Mouse (Mus musculus): Measurements from ENCODE around the gene Cyb5r3. TPM values are rescaled to one million over a fixed set of nuclear protein-coding genes. Genes with fewer than 3 reads are reported as not detected.

The Cyb5r3 gene
- total RNA-seq, 2 experiments from 2014 or later, result 80.9 to 89.8 TPM

- no peak for DNase-seq (ENCODE audit: low spot score in 2 of 2)
Measured at GRCm38 (mm10) chr15:83169772-83170722, 2.3 kb downstream of the Cyb5r3 start.

GRCm38 (mm10) chr15:83168875-83169771, 3.3 kb downstream of the Cyb5r3 start:
- DNase-seq (ENCODE audit: low spot score in 2 of 2), result no peak

GRCm38 (mm10) chr15:83168311-83168710, 4.1 kb downstream of the Cyb5r3 start:
- DNase-seq (ENCODE audit: low spot score in 2 of 2), result no peak

GRCm38 (mm10) chr15:83167550-83168065, 4.8 kb downstream of the Cyb5r3 start:
- DNase-seq (ENCODE audit: low spot score in 2 of 2), result no peak

GRCm38 (mm10) chr15:83167126-83167525, 5.3 kb downstream of the Cyb5r3 start:
- no peak for DNase-seq (ENCODE audit: low spot score in 2 of 2)

- DNase-seq (ENCODE audit: low spot score in 2 of 2), result peak in 1 of 2 experiments; percentile 54
Measured at GRCm38 (mm10) chr15:83166642-83167041, 5.8 kb downstream of the Cyb5r3 start.

GRCm38 (mm10) chr15:83165526-83166315, 6.7 kb downstream of the Cyb5r3 start:
- no peak for DNase-seq (ENCODE audit: low spot score in 2 of 2)

- DNase-seq (ENCODE audit: low spot score in 2 of 2), result no peak
Measured at GRCm38 (mm10) chr15:83164971-83165471, 7.4 kb downstream of the Cyb5r3 start.

GRCm38 (mm10) chr15:83162818-83163485, 9.4 kb downstream of the Cyb5r3 start:
- no peak for DNase-seq (ENCODE audit: low spot score in 2 of 2)

- DNase-seq (ENCODE audit: low spot score in 2 of 2), result no peak
Measured at GRCm38 (mm10) chr15:83162001-83162400, 10.4 kb downstream of the Cyb5r3 start.

- DNase-seq (ENCODE audit: low spot score in 2 of 2), result no peak
Measured at GRCm38 (mm10) chr15:83161062-83161748, 11.2 kb downstream of the Cyb5r3 start.

- no peak for DNase-seq (ENCODE audit: low spot score in 2 of 2)
Measured at GRCm38 (mm10) chr15:83160561-83160960, 11.8 kb downstream of the Cyb5r3 start.

- DNase-seq (ENCODE audit: low spot score in 2 of 2), result no peak
Measured at GRCm38 (mm10) chr15:83159823-83160222, 12.6 kb downstream of the Cyb5r3 start.

GRCm38 (mm10) chr15:83158587-83159160, 13.7 kb downstream of the Cyb5r3 start:
- no peak for DNase-seq (ENCODE audit: low spot score in 2 of 2)

- DNase-seq (ENCODE audit: low spot score in 2 of 2), result no peak
Measured at GRCm38 (mm10) chr15:83157667-83158064, 14.7 kb downstream of the Cyb5r3 start.

GRCm38 (mm10) chr15:83156929-83157666, 15.3 kb downstream of the Cyb5r3 start:
- peak in 1 of 2 experiments; percentile 42 for DNase-seq (ENCODE audit: low spot score in 2 of 2)

- DNase-seq (ENCODE audit: low spot score in 2 of 2), result no peak
Measured at GRCm38 (mm10) chr15:83155672-83156419, 16.5 kb downstream of the Cyb5r3 start.

Data from layer of hippocampus, postnatal 14 days (tissue).